Mouse (Mus musculus) thymus, postnatal 10 days (tissue): ENCODE results near the gene Krtdap.

Experiments
- DNase-seq, 2 experiments: peaks; one replicate each; pipeline ENCODE4 v3.0.0; 2021; ENCODE audit warnings: low spot score in 2 of 2

The Krtdap gene

DNA sequence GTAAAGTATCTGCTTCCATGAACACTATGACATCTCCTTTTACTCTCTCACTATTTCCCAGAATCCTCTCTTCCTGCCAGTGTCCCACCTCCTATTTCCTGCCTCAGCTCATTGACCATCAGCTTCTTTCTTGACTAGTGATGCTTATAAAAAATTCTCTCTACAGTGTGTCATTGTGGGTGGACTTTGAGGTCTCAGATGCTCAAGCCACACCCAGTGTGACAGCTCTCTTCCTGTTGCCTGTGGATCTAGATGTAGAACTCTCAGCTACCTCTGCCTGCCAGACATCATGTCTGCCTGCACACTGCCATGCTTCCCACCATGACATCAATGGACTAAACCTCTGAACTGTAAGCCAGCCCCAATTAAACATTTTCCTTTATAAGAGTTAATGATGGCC, 49.6 kb downstream of the Krtdap start:
- DNase-seq = no peak

DNA sequence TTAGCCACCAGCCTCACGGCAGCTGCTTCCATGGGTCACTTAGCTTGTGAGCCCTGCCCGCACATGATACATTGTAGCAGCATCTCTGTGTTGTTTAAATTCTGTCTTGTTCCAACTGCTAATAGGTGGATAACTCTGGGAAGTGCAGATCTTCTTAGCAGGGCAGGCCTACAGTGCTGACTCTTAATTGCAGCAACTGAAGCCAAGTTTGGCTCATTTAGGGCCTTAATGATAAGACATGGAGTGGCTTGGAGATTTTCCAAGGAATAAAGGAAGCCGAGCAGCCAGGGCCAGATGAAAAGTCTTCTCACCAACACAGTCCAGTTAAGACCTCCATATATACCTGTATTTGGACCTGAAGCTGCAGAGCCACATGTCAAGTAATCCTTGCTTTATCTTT, 52.6 kb downstream of the Krtdap start:
- no peak for DNase-seq
